Mouse (Mus musculus) 416B (cell line): Measurements from ENCODE around the gene Cad.
A peak's percentile ranks its signal among the peaks of the same experiment; 100 is the strongest.

Experiments
- DNase-seq: peaks from one replicate; pipeline ENCODE4 v3.0.0; 2011; ENCODE audit warnings: low read depth

The Cad gene

GRCm38 (mm10) chr5:31071059-31071458, 16.5 kb downstream of the Cad start:
- no peak for DNase-seq

GRCm38 (mm10) chr5:31071821-31072220, 17.2 kb downstream of the Cad start:
- DNase-seq: no peak

GRCm38 (mm10) chr5:31073176-31073575, 18.6 kb downstream of the Cad start:
- DNase-seq: no peak

- DNase-seq: peak; percentile 87
Observed at GRCm38 (mm10) chr5:31076346-31076745, 21.8 kb downstream of the Cad start.

- no peak for DNase-seq
Observed at GRCm38 (mm10) chr5:31080059-31080794, 25.6 kb downstream of the Cad start.

GRCm38 (mm10) chr5:31080795-31081164, 26.2 kb downstream of the Cad start:
- no peak for DNase-seq

GRCm38 (mm10) chr5:31081386-31081785, 26.8 kb downstream of the Cad start:
- DNase-seq: peak; percentile 66

GRCm38 (mm10) chr5:31082355-31082754, 27.8 kb downstream of the Cad start:
- peak; percentile 59 for DNase-seq

- no peak for DNase-seq
Observed at GRCm38 (mm10) chr5:31082935-31083625, 28.5 kb downstream of the Cad start.

- no peak for DNase-seq
Observed at GRCm38 (mm10) chr5:31083949-31084348, 29.4 kb downstream of the Cad start.

GRCm38 (mm10) chr5:31086606-31087005, 32.0 kb downstream of the Cad start:
- no peak for DNase-seq

GRCm38 (mm10) chr5:31087131-31087530, 32.6 kb downstream of the Cad start:
- DNase-seq: no peak

GRCm38 (mm10) chr5:31092231-31092975, 37.8 kb downstream of the Cad start:
- DNase-seq: no peak

- DNase-seq: no peak
Observed at GRCm38 (mm10) chr5:31093151-31094041, 38.8 kb downstream of the Cad start.

GRCm38 (mm10) chr5:31094100-31094798, 39.7 kb downstream of the Cad start:
- no peak for DNase-seq

GRCm38 (mm10) chr5:31094799-31095691, 40.5 kb downstream of the Cad start:
- no peak for DNase-seq

- DNase-seq: no peak
Observed at GRCm38 (mm10) chr5:31095711-31096480, 41.3 kb downstream of the Cad start.

GRCm38 (mm10) chr5:31105814-31106335, 51.3 kb downstream of the Cad start, which contains the start of gene Dnajc5g:
TSS of gene Dnajc5g (plus strand) at chr5:31106285.
- DNase-seq: peak; percentile 56

- DNase-seq: no peak
Observed at GRCm38 (mm10) chr5:31108000-31108490, 53.5 kb downstream of the Cad start, which contains the start of gene Slc30a3. TSS of gene Slc30a3 (minus strand) at chr5:31108237.
